Mouse (Mus musculus) forebrain, embryonic 12.5 days (tissue): ENCODE measurements around the gene Gipc3. TPM values are rescaled to one million over a fixed set of nuclear protein-coding genes. Genes with fewer than 3 reads are reported as not detected.

Experiments used
- ATAC-seq: fragments of 200-750 bp; cut with Nextera tagmentation; 2 replicates; pipeline ENCODE4 v1.8.0; 2017; ENCODE audit warnings: moderate TSS enrichment; ENCODE audit not compliant: low FRiP score
- H3K27ac ChIP-seq: fragments of 300-500 bp; sonication (generic); 2 replicates; pipeline ENCODE4 v1.5.1; 2016; ENCODE audit warnings: mild to moderate bottlenecking
- H3K27me3 ChIP-seq: fragments of 300-500 bp; sonication (generic); 2 replicates; pipeline ENCODE4 v1.6.1; 2016; ENCODE audit warnings: mild to moderate bottlenecking
- H3K36me3 ChIP-seq: fragments of 300-500 bp; sonication (generic); replicated peaks from 2 replicates; pipeline ENCODE4 v1.6.1; 2016; ENCODE audit warnings: mild to moderate bottlenecking
- H3K4me1 ChIP-seq: fragments of 300-500 bp; sonication (generic); 2 replicates; pipeline ENCODE4 v1.6.1; 2016
- H3K4me2 ChIP-seq: fragments of 300-500 bp; sonication (generic); 2 replicates; pipeline ENCODE4 v1.6.1; 2016; ENCODE audit warnings: mild to moderate bottlenecking, moderate library complexity
- H3K4me3 ChIP-seq: fragments of 300-500 bp; sonication (generic); replicated peaks from 2 replicates; pipeline ENCODE4 v1.5.1; 2016; ENCODE audit warnings: mild to moderate bottlenecking
- H3K9ac ChIP-seq: fragments of 300-500 bp; sonication (generic); 2 replicates; pipeline ENCODE4 v1.6.1; 2016; ENCODE audit warnings: mild to moderate bottlenecking
- H3K9me3 ChIP-seq: fragments of 300-500 bp; sonication (generic); 2 replicates; pipeline ENCODE4 v1.6.1; 2016
- WGBS: fragments of 180-500 bp; shearing (Covaris S2); methylation state at CpG from one replicate; pipeline ENCODE4 v1.1.7; 2016; 5-methylcytosine and 5-hydroxymethylcytosine counted together
- polyA plus RNA-seq: library from polyadenylated mRNA; unstranded; fragments of >200 nt; fragmentation: Nextera tagmentation; extraction: Ambion mirVana; gene quantifications from 2 replicates; pipeline ENCODE4 v1.2.1, GENCODE M21; 2016

The Gipc3 gene
- polyA plus RNA-seq, 1 experiment from 2014 or later: not detected

DNA sequence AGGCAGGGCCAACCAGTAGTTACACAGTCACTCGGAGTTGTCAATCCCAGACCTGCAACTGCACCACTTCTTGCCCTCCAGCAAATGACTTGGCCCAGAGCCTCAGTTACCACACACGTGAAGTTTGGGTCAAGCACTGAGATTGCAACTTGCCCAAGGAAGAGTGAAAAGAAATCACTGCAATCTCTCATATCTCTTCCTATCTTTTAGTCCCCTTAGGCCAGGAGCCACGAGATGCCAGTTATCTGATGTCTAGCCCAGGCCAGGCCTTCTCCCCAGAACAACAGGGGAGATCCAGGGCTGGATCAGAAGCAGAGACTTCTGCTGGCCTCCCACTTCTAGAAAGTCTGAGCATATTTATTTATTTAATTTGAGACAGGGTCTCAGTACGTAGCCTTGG, 12.5 kb upstream of the Gipc3 start:
- ATAC-seq: no peak
- Histone ChIP-seq H3K4me3 (no peak overlapping the region), H3K9me3 (no peaks in the 10 kb centered on the region), H3K36me3 (no peaks in the 10 kb centered on the region), H3K4me2 (no peak overlapping the region), H3K9ac (0 out of 2 replicates have a peak overlapping the region, but pooled peaks have one; percentile 36), H3K27me3 (peaks cover 34% of the 10 kb centered on the region), H3K27ac (no peak overlapping the region), H3K4me1 (peaks cover 32% of the 10 kb centered on the region)
- 83% methylated on average over 4 of the region's 4 CpGs for WGBS

DNA sequence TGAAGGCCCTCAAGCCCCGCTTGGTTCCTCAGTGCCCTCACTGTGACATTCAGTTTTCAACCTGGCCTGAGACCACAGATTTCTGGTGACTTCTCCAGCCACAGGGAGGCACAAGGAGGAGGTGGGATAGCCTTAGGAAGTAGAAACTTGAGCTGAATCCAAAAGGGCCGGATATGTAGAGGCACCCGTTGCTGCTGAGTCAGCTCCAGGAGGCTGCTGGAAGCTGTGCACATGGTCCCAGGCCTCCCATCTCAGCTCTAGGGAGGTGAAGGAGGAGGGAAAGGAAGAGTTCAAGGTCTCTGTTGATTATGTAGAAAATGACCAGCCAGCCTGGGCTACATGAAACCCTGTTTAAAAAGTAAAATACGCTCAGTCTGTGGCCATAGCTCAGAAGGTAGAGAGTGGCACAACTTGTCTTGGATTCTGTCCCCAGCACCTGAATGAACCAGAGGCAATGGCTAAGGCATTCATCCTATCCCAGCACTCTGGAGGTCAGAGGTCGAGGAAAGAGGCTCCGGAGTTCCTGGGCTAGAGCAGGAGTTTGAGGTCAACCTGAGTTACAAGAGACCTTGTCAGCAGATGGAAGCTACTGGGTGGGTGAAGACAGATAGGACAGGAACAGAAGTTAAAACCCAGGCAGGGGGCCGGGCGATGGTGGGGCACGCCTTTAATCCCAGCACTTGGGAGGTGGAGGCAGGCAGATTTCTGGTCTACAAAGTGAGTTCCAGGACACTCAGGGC, 11.8 kb upstream of the Gipc3 start:
- H3K4me1 ChIP-seq: peaks cover 31% of the 10 kb centered on the region
- H3K9me3 ChIP-seq: no peaks in the 10 kb centered on the region
- H3K27ac ChIP-seq: no peak overlapping the region
- 71% methylated on average over 9 of the region's 9 CpGs for WGBS
- no peak overlapping the region for H3K4me3 ChIP-seq
- no peak for ATAC-seq
- H3K4me2 ChIP-seq: no peak overlapping the region
- H3K9ac ChIP-seq: no peak overlapping the region
- H3K27me3 ChIP-seq: peaks cover 34% of the 10 kb centered on the region
- no peaks in the 10 kb centered on the region for H3K36me3 ChIP-seq

DNA sequence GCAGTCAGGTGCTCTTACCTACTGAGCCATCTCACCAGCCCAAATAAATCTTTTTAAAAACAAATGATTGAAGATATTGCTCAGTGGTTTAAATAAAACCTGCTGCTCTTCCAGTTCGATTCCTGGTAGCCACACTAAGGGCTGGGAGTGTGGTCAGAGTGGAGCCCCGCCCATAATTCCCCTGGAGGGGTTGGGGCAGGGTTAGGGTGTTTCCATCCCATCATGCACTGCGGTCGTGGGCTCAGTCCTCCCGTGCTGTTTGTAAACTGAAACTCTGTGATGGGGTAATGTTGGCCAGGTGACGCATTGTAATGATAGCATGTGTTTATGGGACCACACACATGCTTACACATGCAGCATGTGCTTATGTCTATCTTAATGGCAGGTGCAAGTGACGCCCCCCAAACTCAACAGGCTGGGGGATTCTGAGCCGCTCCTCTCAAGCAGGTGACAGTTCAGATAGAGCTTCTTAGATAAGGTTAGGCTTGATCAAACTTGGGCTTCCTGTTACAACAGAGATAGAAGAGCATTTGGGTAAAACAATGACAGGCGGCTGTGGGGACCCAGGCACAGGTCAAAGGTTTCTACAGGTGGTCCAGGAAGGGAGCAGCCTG, 8.7 kb upstream of the Gipc3 start:
- no peaks in the 10 kb centered on the region for H3K9me3 ChIP-seq
- no peak for ATAC-seq
- H3K27me3 ChIP-seq: peaks cover 43% of the 10 kb centered on the region
- H3K4me1 ChIP-seq: peaks cover 29% of the 10 kb centered on the region
- no peak overlapping the region for H3K4me3 ChIP-seq
- 25% methylated on average over 9 of the region's 9 CpGs for WGBS
- no peak overlapping the region for H3K4me2 ChIP-seq
- H3K27ac ChIP-seq: no peak overlapping the region
- H3K36me3 ChIP-seq: peaks cover 15% of the 10 kb centered on the region
- H3K9ac ChIP-seq: peak overlapping the region; percentile 12; the same call in 1 of the 2 replicates

DNA sequence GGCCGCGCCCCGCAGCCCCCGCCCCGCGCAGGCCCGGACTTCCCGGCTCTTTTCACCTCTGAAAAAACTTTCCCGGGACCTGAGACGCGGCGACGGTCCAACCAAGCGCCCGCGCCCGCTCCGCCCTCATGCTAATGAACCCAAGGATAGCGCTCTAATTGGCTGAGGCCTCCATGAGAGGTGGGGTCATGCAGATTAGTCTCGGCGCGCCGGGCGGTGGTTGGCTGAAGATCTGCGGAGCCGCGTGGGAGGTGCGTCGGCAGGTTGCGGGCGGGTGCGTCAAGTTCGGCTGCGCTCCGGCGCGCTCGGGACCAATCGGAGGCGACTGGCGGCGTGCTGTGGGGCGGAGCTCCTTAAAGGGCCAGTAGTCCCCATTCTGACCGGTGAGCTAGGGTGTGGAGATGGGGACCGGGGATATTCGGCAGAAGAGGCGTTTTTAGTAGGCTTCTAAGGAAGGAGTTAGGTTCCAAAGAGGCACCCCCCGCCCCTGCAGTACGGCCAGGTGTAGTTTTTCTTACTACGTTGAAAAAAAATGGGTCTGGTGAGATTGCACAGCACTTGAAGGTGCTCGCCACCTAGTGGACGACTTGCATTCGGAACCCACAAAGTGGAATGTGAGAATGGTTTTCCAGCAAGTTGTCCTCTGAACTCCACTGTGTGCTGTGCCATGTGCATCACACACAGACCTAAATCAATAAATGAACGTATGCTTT, 7.4 kb upstream of the Gipc3 start, which contains the start of gene Hmg20b:
TSS of gene Hmg20b (minus strand) at position 130 of the 713 bp plus-strand sequence.
- peak within 1 kb of the TSS; percentile 91 for H3K4me3 ChIP-seq
- no peaks in the 10 kb centered on the region for H3K9me3 ChIP-seq
- peaks cover 41% of the 10 kb centered on the region for H3K27me3 ChIP-seq
- H3K9ac ChIP-seq: peak within 1 kb of the TSS; percentile 91
- H3K36me3 ChIP-seq: peaks cover 21% of the 10 kb centered on the region
- peak; percentile 96 for ATAC-seq
- under 1% methylated on average over 54 of the region's 54 CpGs for WGBS
- peak within 1 kb of the TSS; percentile 61 for H3K27ac ChIP-seq
- H3K4me2 ChIP-seq: peak within 1 kb of the TSS; percentile 92
- H3K4me1 ChIP-seq: peaks cover 38% of the 10 kb centered on the region

DNA sequence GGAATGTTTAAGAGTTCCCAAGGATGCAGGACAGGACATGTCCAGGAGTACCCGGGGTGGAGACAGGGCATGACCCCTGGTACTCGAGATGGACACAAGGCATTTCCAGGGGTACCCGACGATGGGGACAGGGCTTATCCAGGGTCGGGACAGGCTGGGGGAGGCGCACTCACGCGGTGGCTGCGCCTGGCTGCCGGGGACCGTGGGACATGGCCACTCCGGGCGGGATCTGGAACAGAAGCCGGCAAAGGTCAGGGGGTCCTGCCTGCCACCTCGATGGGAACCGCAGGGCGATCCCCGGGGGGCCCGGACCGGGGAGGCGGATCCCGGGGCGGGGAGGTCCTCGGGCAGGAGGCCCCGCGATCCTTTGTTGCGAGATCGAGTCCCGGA, 6.9 kb upstream of the Gipc3 start:
- no peaks in the 10 kb centered on the region for H3K9me3 ChIP-seq
- H3K4me1 ChIP-seq: peaks cover 38% of the 10 kb centered on the region
- H3K4me3 ChIP-seq: peak overlapping the region; percentile 91
- under 1% methylated on average over 25 of the region's 29 CpGs for WGBS
- peak overlapping the region; percentile 92 for H3K4me2 ChIP-seq
- H3K36me3 ChIP-seq: peaks cover 26% of the 10 kb centered on the region
- peaks cover 43% of the 10 kb centered on the region for H3K27me3 ChIP-seq
- peak; percentile 10; the same call in 1 of the 2 replicates for ATAC-seq
- H3K27ac ChIP-seq: peak overlapping the region; percentile 61; the same call in 1 of the 2 replicates
- peak overlapping the region; percentile 91 for H3K9ac ChIP-seq

DNA sequence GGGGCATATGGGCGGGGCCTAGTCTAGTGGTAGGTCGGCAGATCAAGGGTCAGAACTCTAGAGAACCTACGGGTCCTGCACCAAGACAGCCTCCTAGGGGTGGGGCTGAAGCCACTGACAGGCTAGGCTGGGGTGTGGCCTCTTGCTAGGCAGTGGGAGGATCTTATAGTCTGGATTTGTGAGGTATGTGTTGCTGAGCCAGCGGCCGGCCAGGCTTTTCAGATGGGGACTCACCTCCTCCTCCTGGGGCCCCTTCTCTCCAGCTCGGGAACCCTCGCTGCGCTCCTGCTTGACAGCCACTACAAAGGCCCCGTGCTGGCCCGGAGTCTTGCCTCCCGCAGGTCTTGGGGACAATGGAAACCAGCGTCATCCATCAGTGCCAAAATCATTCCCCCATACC, 6.1 kb upstream of the Gipc3 start:
- 8% methylated on average over 12 of the region's 12 CpGs for WGBS
- ATAC-seq: no peak
- peaks cover 26% of the 10 kb centered on the region for H3K36me3 ChIP-seq
- peak overlapping the region; percentile 91 for H3K9ac ChIP-seq
- H3K27ac ChIP-seq: no peak overlapping the region
- H3K4me1 ChIP-seq: peaks cover 38% of the 10 kb centered on the region
- peak overlapping the region; percentile 91 for H3K4me3 ChIP-seq
- H3K4me2 ChIP-seq: peak overlapping the region; percentile 92
- peaks cover 48% of the 10 kb centered on the region for H3K27me3 ChIP-seq
- no peaks in the 10 kb centered on the region for H3K9me3 ChIP-seq

DNA sequence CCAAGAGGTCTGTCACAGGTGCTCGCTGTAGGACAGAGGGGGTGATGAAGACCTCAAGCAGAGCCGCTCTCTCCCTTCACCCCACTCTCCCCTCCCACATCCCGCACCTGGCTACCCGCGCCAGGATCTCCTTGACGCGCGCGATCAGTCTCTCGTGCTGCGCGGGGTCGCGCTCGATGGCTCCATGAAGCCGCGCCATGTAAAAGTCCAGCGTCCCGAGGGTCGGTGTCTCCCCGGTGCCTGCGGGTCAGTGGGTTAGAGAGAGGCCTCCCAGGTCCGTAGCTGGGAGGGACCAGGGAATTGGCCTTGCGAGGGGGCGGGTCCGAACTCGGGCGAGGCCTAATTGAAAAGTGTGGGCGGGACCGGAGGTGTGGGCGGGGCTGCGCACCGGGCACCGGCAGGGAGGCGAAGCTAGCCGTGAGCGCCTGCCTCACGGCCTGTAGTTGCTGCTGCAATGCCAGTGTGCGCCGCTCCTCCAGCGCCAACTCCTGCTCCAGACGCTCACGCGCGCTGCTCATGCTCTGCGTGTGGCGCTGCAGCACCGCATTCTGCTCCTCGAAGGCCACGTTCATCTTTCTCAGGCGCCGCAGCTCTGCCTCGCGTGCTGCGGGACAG, 3.5 kb upstream of the Gipc3 start:
- Histone ChIP-seq H3K4me1 (peaks cover 46% of the 10 kb centered on the region), H3K27ac (peak overlapping the region; percentile 2; the same call in 1 of the 2 replicates), H3K36me3 (peaks cover 26% of the 10 kb centered on the region), H3K9ac (peak overlapping the region; percentile 22), H3K9me3 (no peaks in the 10 kb centered on the region), H3K27me3 (peaks cover 69% of the 10 kb centered on the region), H3K4me3 (peak overlapping the region; percentile 31), H3K4me2 (peak overlapping the region; percentile 47)
- ATAC-seq: no peak
- 4% methylated on average over 53 of the region's 55 CpGs for WGBS

DNA sequence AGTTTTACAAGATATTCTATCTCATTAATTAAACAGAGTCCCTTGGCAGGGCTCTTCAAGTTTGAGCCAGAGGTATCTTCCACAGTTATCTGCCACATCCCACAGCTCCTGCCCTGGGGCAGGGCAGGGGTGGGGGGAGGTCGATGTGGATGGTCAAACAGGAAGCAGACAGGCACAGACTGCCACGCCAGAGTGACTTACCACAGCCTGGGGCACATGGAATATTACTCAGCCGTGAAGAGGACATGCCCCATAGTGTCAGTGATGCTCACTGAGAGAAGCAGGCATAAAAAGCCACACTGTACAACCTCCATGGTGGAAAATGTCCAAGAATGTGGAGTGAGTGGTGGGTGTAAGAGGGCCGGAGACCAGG, 2.1 kb upstream of the Gipc3 start:
- Histone ChIP-seq H3K4me1 (peaks cover 40% of the 10 kb centered on the region), H3K9me3 (no peaks in the 10 kb centered on the region), H3K36me3 (peaks cover 26% of the 10 kb centered on the region), H3K9ac (no peak overlapping the region), H3K4me3 (no peak overlapping the region), H3K27ac (no peak overlapping the region), H3K4me2 (no peak overlapping the region), H3K27me3 (peaks cover 83% of the 10 kb centered on the region)
- ATAC-seq: no peak
- whole genome bisulfite sequencing: 86% methylated on average over 4 of the region's 4 CpGs

DNA sequence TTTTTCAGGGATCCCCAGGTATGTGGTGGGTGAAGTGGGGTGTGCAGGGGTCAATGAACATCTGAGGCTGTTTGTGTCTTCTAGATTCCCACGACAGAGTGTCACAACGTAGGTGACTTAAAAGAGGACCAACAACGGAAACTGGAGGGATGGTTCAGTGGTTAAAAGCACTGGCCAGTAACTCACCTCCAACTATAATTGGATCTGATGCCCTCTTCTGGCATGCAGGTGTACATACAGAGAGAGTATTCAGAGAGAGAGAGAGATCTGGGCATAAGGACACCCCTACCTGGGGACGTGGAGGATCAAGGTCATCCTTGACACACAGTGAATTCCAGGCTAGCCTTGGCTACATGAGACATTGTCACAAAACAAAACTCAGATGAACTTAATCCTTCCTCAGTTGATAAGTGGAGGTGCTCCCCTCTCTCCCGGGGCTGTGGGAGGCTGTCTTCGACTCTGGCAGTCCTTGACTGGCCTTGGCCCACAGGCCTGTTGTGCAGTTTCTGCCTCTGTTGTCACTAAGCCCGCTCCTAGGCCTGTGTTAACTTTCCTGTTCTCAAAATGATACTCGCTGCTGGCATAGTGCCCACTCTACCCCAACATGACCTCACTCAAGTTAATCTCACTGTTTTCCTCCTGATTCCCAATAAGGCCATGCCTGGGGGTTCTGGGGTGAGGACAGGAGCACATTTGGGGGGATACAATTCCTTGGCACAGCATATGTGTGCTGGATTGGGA, 1.5 kb upstream of the Gipc3 start:
- Histone ChIP-seq H3K27ac (no peak overlapping the region), H3K9ac (no peak overlapping the region), H3K4me2 (no peak overlapping the region), H3K4me1 (peaks cover 35% of the 10 kb centered on the region), H3K36me3 (peaks cover 26% of the 10 kb centered on the region), H3K4me3 (no peak overlapping the region), H3K9me3 (no peaks in the 10 kb centered on the region), H3K27me3 (peaks cover 85% of the 10 kb centered on the region)
- no peak for ATAC-seq
- 57% methylated on average over 8 of the region's 8 CpGs for WGBS

DNA sequence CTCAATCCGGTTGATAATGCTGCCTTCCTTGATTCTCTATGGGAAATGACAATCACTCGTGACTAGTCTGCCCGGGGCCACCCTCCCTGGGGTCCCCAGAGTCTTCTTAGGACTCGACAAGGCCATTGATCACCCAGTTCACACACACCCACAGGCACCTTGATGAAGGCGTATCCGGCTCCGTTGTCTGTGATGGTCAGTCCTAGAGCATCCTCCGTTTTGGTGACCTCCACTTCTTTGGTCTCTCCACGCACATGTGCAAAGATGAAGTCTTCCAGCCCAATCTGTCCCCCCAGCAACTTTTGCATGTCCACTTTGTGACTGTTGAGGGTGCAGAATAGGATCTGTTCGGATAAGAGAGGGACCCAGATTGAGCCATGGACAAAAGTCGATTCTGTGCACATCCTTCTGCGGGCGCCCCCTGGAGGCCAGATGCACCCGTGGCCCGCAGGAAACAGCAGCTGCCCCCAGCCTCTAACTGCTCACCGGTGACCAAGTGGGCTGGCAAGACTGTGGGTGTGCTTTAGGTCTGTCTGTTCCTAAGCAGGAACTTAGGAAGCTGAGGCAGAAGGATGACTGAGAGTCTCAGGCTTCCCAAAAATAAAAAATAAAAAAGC, 1.6 kb downstream of the Gipc3 start:
- Histone ChIP-seq H3K4me1 (peaks cover 13% of the 10 kb centered on the region), H3K4me3 (no peak overlapping the region), H3K4me2 (no peak overlapping the region), H3K9ac (no peak overlapping the region), H3K27ac (no peak overlapping the region), H3K27me3 (peaks cover 78% of the 10 kb centered on the region), H3K9me3 (no peaks in the 10 kb centered on the region), H3K36me3 (peaks cover 11% of the 10 kb centered on the region)
- 35% methylated on average over 16 of the region's 16 CpGs for WGBS
- ATAC-seq: no peak

DNA sequence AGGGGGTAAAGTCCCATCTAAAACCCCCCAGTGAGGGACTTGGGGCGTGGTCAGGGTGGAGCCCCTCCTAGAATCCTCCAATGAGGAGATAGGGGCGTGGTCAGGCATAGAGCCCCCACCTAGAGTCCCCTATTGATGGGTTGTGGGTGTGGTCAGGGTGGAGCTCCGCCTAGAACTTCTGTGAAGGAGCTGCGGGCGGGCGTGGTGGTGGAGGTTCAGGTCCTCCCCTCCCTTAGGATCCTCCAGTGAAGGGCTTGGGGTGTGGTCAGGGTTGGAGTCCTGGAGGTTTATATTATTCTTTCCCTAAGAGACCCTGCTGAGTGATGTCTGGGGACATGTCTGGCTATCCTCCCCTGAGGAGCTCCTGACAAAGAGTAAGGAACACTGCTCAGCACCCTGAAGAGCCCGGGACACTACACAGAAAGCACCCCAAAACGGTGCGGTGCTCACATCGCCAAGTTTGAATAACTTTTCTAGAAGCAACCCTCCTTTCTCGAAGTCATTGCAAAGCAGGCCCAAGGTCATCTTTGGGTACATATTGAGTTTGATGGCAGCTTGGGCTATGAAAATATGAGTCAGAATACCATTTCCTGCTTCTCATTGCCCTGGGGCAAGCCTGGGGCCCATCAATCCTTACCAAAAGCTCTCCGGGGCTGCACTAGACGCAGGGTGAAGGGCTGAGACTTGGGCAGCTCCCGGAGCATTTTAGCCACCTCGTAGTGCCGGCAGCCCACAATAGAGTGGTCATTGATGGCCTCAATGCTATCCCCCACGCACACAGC, 2.3 kb downstream of the Gipc3 start:
- Histone ChIP-seq H3K9me3 (no peaks in the 10 kb centered on the region), H3K4me3 (no peak overlapping the region), H3K4me2 (no peak overlapping the region), H3K27ac (no peak overlapping the region), H3K9ac (no peak overlapping the region), H3K36me3 (peaks cover 7% of the 10 kb centered on the region), H3K4me1 (peaks cover 8% of the 10 kb centered on the region), H3K27me3 (peaks cover 71% of the 10 kb centered on the region)
- no peak for ATAC-seq
- 37% methylated on average over 17 of the region's 17 CpGs for WGBS
